Mouse (Mus musculus) ES-Bruce4 (cell line): ENCODE data around the gene Fam240b.

Experiments
- CTCF ChIP-seq: IDR thresholded peaks from one replicate; pipeline ENCODE4 v1.8.1; 2011; ENCODE audit warnings: low read depth, low read length
- POLR2A ChIP-seq: IDR thresholded peaks from one replicate; pipeline ENCODE4 v1.8.1; 2011; ENCODE audit warnings: low read length; ENCODE audit not compliant: insufficient read depth

GRCm38 (mm10) chr13:64530139-64530538 lies 32.5 kb upstream of the Fam240b start:
- TF ChIP-seq CTCF (no peak), POLR2A (no peak)
